Comparison of ENCODE assay signal across 10 mouse cellular contexts in the genomic region with DNA sequence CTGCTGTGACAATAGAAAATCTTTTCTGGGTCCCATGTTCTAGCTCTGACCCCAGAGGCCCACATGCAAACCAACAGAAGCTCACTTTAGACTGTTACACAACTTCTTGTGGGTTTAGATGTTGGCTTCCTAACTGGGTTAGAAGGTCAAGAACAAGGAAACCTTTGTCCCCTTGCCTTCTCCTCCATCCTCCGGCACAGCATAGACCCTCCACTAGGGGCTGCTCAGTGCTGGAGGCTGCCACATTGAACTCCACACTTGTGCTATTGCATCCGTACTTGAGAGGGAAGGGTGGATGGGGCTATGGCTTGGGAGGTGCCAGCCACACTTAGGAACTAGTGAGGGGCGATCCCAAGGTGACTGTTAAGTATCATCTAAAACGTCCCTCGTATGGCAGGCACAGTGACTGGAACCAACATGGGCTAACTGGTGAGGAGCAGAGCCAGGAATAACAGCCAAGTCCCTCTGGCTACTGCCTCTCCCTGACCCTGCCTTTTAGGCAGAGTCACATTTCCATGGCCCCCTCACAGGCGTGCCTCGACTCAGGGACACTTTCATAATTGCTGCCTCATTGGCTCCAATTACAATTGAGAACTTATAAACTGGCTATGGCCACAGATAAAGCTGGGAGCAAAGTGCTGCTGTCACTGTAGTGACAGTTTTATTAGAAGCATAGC.
DNase-seq lines count a peak whose midpoint lies in the region; ATAC-seq and TF ChIP-seq lines count a peak whose summit lies in the region.
"Had no signal": no experiment of that assay in that cellular context is flagged by ENCODE, and none has a peak within 500 bp of the region (broad histone marks: within the 10 kb centered on the region; RNA-seq: fewer than 3 reads in every experiment).

No protein-coding gene starts in this region.

- H3K9ac ChIP-seq in intestine, embryonic 15.5 days, result no peak overlapping the region

- H3K27me3 ChIP-seq in intestine, embryonic 15.5 days (replicated peaks), result no peaks in the 10 kb centered on the region
- no peaks in the 10 kb centered on the region for H3K27me3 ChIP-seq in thymus, adult 2 months (ENCODE audit: control insufficient read depth, insufficient read depth, low read length)
- H3K27me3 ChIP-seq: megakaryocyte, embryonic 14.5 days had no signal

- 0 out of 2 replicates have a peak overlapping the region, but pooled peaks have one; percentile 1 for H3K4me2 ChIP-seq in intestine, embryonic 15.5 days (replicated peaks)

- H3K4me1 ChIP-seq in intestine, embryonic 15.5 days (replicated peaks), result peaks cover 36% of the 10 kb centered on the region
- peaks cover 31% of the 10 kb centered on the region for H3K4me1 ChIP-seq in thymus, adult 2 months (replicated peaks; ENCODE audit: control insufficient read depth, insufficient read depth, low read length)

- no peak for TF ChIP-seq POLR2A in thymus, adult 2 months (IDR thresholded peaks at IDR 0.05; ENCODE audit: control insufficient read depth, extremely low read depth, insufficient read depth, low read length, poor library complexity)

- no peak overlapping the region for H3K4me3 ChIP-seq in layer of hippocampus, adult 2 months
- no peak overlapping the region for H3K4me3 ChIP-seq in intestine, embryonic 15.5 days (replicated peaks)
- no peak overlapping the region for H3K4me3 ChIP-seq in thymus, adult 2 months (ENCODE audit: control insufficient read depth, insufficient read depth, low read length)
- H3K4me3 ChIP-seq: megakaryocyte, embryonic 14.5 days had no signal

- H3K36me3 ChIP-seq in intestine, embryonic 15.5 days, result no peaks in the 10 kb centered on the region
- no peaks in the 10 kb centered on the region for H3K36me3 ChIP-seq in thymus, adult 2 months (ENCODE audit: control insufficient read depth, insufficient read depth, low read length)

- 59% methylated on average over 7 of the region's 7 CpGs for WGBS in intestine, embryonic 15.5 days
- WGBS in thymus, adult 2 months, result 90% methylated on average over 7 of the region's 7 CpGs

- H3K27ac ChIP-seq in layer of hippocampus, adult 2 months, result peak overlapping the region; percentile 28; the same call in 1 of the 2 replicates
- peak overlapping the region; percentile 32; the same call in 1 of the 2 replicates for H3K27ac ChIP-seq in intestine, embryonic 15.5 days
- no peak overlapping the region for H3K27ac ChIP-seq in thymus, adult 2 months (ENCODE audit: control insufficient read depth, insufficient read depth, low read length)

- no peaks in the 10 kb centered on the region for H3K9me3 ChIP-seq in intestine, embryonic 15.5 days
- H3K9me3 ChIP-seq: megakaryocyte, embryonic 14.5 days had no signal

- peak; percentile 9; the same call in 1 of the 2 replicates for ATAC-seq in intestine, embryonic 15.5 days

- peak; percentile 48 for DNase-seq in embryo, embryonic 10 days (ENCODE audit: low spot score)
- DNase-seq in embryo, embryonic 9.5 days (ENCODE audit: extremely low spot score), result no peak
- DNase-seq in layer of hippocampus, adult 2 months (ENCODE audit: low spot score in 2 of 2), result no peak
- DNase-seq in layer of hippocampus, adult 9-11 months, result no peak
- peak; percentile 33 for DNase-seq in ES-CJ7 (ENCODE audit: low read depth, low spot score)
- DNase-seq in thymus, adult 2 months, result no peak
- no peak for DNase-seq in thymus, postnatal 25 days
- DNase-seq: heart, postnatal 14 days had no signal

- peak; percentile 68 for TF ChIP-seq CTCF in layer of hippocampus, adult 2 months (conservative IDR thresholded peaks at IDR 0.05)
- TF ChIP-seq CTCF in thymus, adult 2 months (IDR thresholded peaks at IDR 0.05; ENCODE audit: borderline replicate concordance, control insufficient read depth, extremely low read depth, insufficient read depth, low read length, poor library complexity), result no peak

Comparison
In these comparisons a context has a peak if more than half of its experiments do, and no peak if none do; other contexts are left out.
1. DNase-seq: peak in embryo, embryonic 10 days (single experiment) and ES-CJ7 (single experiment); none in embryo, embryonic 9.5 days (single experiment), layer of hippocampus, adult 2 months (0 of 2), layer of hippocampus, adult 9-11 months (single experiment), thymus, adult 2 months (single experiment) and thymus, postnatal 25 days (single experiment).